Mouse (Mus musculus): Measurements from ENCODE around the gene Sh2d1b1. TPM values are rescaled to one million over a fixed set of nuclear protein-coding genes. Genes with fewer than 3 reads are reported as not detected.

Gene Sh2d1b1
- total and polyA plus RNA-seq, 3 experiments: 1.9 to 13.9 (median 9.7) TPM

Other genes starting within 250 kb of the Sh2d1b1 start
- 0.13 and 0.30 TPM in 2 replicates for gene Ddr2, start 166.6 kb upstream of the Sh2d1b1 start, total RNA-seq (2012; rRNA removed)
- gene Ddr2, start 166.6 kb upstream of the Sh2d1b1 start, total RNA-seq (2014; rRNA removed): 0.17 and 0.19 TPM in 2 replicates
- gene Ddr2, start 166.6 kb upstream of the Sh2d1b1 start, polyA plus RNA-seq (2012; ENCODE audit: insufficient read length, low read depth): 0.33 and 0.37 TPM in 2 replicates
- 32.2 and 32.7 TPM in 2 replicates for gene Uap1, start 102.4 kb upstream of the Sh2d1b1 start, total RNA-seq (2012; rRNA removed)
- 46.3 and 51.8 TPM in 2 replicates for gene Uap1, start 102.4 kb upstream of the Sh2d1b1 start, total RNA-seq (2014; rRNA removed)
- 34.1 and 39.4 TPM in 2 replicates for gene Uap1, start 102.4 kb upstream of the Sh2d1b1 start, polyA plus RNA-seq (2012; ENCODE audit: insufficient read length, low read depth)
- gene Uhmk1, start 61.9 kb upstream of the Sh2d1b1 start, total RNA-seq (2012; rRNA removed): 22.7 and 23.8 TPM in 2 replicates
- gene Uhmk1, start 61.9 kb upstream of the Sh2d1b1 start, total RNA-seq (2014; rRNA removed): 30.7 and 32.5 TPM in 2 replicates
- gene Uhmk1, start 61.9 kb upstream of the Sh2d1b1 start, polyA plus RNA-seq (2012; ENCODE audit: insufficient read length, low read depth): 21.5 and 25.0 TPM in 2 replicates
- 0.47 TPM in 1 of 2 replicates, not detected in the other for gene Sh2d1b2, start 44.6 kb upstream of the Sh2d1b1 start, total RNA-seq (2012; rRNA removed)
- gene Sh2d1b2, start 44.6 kb upstream of the Sh2d1b1 start, total RNA-seq (2014; rRNA removed): not detected in 2 replicates
- gene Sh2d1b2, start 44.6 kb upstream of the Sh2d1b1 start, polyA plus RNA-seq (2012; ENCODE audit: insufficient read length, low read depth): 1.1 and 1.9 TPM in 2 replicates
- 0.04 TPM in 1 of 2 replicates, not detected in the other for gene Gm7694, start 29.0 kb downstream of the Sh2d1b1 start, total RNA-seq (2012; rRNA removed)
- gene Gm7694, start 29.0 kb downstream of the Sh2d1b1 start, total RNA-seq (2014; rRNA removed): not detected in 2 replicates
- not detected in 2 replicates for gene Gm7694, start 29.0 kb downstream of the Sh2d1b1 start, polyA plus RNA-seq (2012; ENCODE audit: insufficient read length, low read depth)
- gene Spata46, start 31.5 kb downstream of the Sh2d1b1 start, total RNA-seq (2012; rRNA removed): not detected in 2 replicates
- gene Spata46, start 31.5 kb downstream of the Sh2d1b1 start, total RNA-seq (2014; rRNA removed): not detected in 2 replicates
- gene Spata46, start 31.5 kb downstream of the Sh2d1b1 start, polyA plus RNA-seq (2012; ENCODE audit: insufficient read length, low read depth): not detected in 2 replicates

Measured in CH12.LX (cell line).